8 mouse cellular contexts compared by ENCODE assay signal in genomic region chr7:29316137-29316734, GRCm38 (mm10). TPM values are rescaled to one million over a fixed set of nuclear protein-coding genes. Genes with fewer than 3 reads are reported as not detected.
DNase-seq lines count a peak whose midpoint lies in the region; ATAC-seq lines count a peak whose summit lies in the region.
"Had no signal": no experiment of that assay in that cellular context is flagged by ENCODE, and none has a peak within 500 bp of the region (broad histone marks: within the 10 kb centered on the region; RNA-seq: fewer than 3 reads in every experiment).

No protein-coding gene starts in this region.

- no peaks in the 10 kb centered on the region for H3K36me3 ChIP-seq in lung, embryonic 15.5 days
- peaks cover 43% of the 10 kb centered on the region for H3K36me3 ChIP-seq in forebrain, embryonic 12.5 days (replicated peaks)
- no peaks in the 10 kb centered on the region for H3K36me3 ChIP-seq in intestine, embryonic 16.5 days (ENCODE audit: control insufficient read depth, insufficient read depth, low read length)

- WGBS in lung, embryonic 15.5 days = 47% methylated on average over 17 of the region's 17 CpGs
- 56% methylated on average over 16 of the region's 17 CpGs for WGBS in forebrain, embryonic 12.5 days
- 69% methylated on average over 17 of the region's 17 CpGs for WGBS in intestine, embryonic 16.5 days

- peak overlapping the region; percentile 47 for H3K4me2 ChIP-seq in lung, embryonic 15.5 days
- H3K4me2 ChIP-seq in forebrain, embryonic 12.5 days = peak overlapping the region; percentile 21; the same call in 1 of the 2 replicates
- no peak overlapping the region for H3K4me2 ChIP-seq in intestine, embryonic 16.5 days (ENCODE audit: low read depth, low read length)

- H3K27ac ChIP-seq in lung, embryonic 15.5 days = peak overlapping the region; percentile 94
- H3K27ac ChIP-seq in forebrain, embryonic 12.5 days = peak overlapping the region; percentile 96
- peak overlapping the region; percentile 77 for H3K27ac ChIP-seq in intestine, embryonic 16.5 days (ENCODE audit: low read length)

- H3K4me1 ChIP-seq in lung, embryonic 15.5 days = peaks cover 60% of the 10 kb centered on the region
- H3K4me1 ChIP-seq in forebrain, embryonic 12.5 days = peaks cover 90% of the 10 kb centered on the region
- H3K4me1 ChIP-seq in intestine, embryonic 16.5 days (ENCODE audit: control insufficient read depth, insufficient read depth, low read length) = peaks cover 46% of the 10 kb centered on the region

- no peak overlapping the region for H3K9ac ChIP-seq in lung, embryonic 15.5 days
- peak overlapping the region; percentile 22; the same call in 1 of the 2 replicates for H3K9ac ChIP-seq in forebrain, embryonic 12.5 days
- H3K9ac ChIP-seq in intestine, embryonic 16.5 days (ENCODE audit: low read depth, low read length) = peak overlapping the region; percentile 3; the same call in 1 of the 2 replicates

- no peak for ATAC-seq in lung, embryonic 15.5 days (ENCODE audit: borderline replicate concordance, extremely low read depth, low FRiP score, low TSS enrichment)
- ATAC-seq in forebrain, embryonic 12.5 days (ENCODE audit: low FRiP score) = no peak
- ATAC-seq in intestine, embryonic 16.5 days = no peak
- no peak for ATAC-seq in megakaryocyte-erythroid progenitor cell, adult 5-6 weeks (replicated peaks; ENCODE audit: low FRiP score, low TSS enrichment, poor library complexity, severe bottlenecking)

- H3K27me3 ChIP-seq in lung, embryonic 15.5 days = no peaks in the 10 kb centered on the region
- H3K27me3 ChIP-seq in forebrain, embryonic 12.5 days = no peaks in the 10 kb centered on the region
- no peaks in the 10 kb centered on the region for H3K27me3 ChIP-seq in intestine, embryonic 16.5 days (replicated peaks; ENCODE audit: control insufficient read depth, insufficient read depth, low read length)
- H3K27me3 ChIP-seq: Patski had no signal

- no peaks in the 10 kb centered on the region for H3K9me3 ChIP-seq in lung, embryonic 15.5 days
- H3K9me3 ChIP-seq in forebrain, embryonic 12.5 days = no peaks in the 10 kb centered on the region
- H3K9me3 ChIP-seq in intestine, embryonic 16.5 days (ENCODE audit: control insufficient read depth, low read length) = no peaks in the 10 kb centered on the region

- no peak for DNase-seq in lung, adult 18-20 months
- peak; percentile 42 for DNase-seq in right cerebral cortex, postnatal 25 days
- no peak for DNase-seq in B cell, adult 2 months

- H3K4me3 ChIP-seq in lung, embryonic 15.5 days = no peak overlapping the region
- no peak overlapping the region for H3K4me3 ChIP-seq in forebrain, embryonic 12.5 days (replicated peaks)
- H3K4me3 ChIP-seq in intestine, embryonic 16.5 days (ENCODE audit: low read length) = no peak overlapping the region

RNA-seq across cellular contexts. Expression of gene Dpf1, which starts 12.5 kb away (rescaled TPM):
- polyA plus RNA-seq in lung, embryonic 15.5 days (2015; fragmentation: Nextera tagmentation; extraction: Ambion mirVana) = 12.8 and 13.7 TPM in 2 replicates
- polyA plus RNA-seq in forebrain, embryonic 12.5 days (2016; fragmentation: Nextera tagmentation; extraction: Ambion mirVana) = 118 and 147 TPM in 2 replicates
- polyA plus RNA-seq in intestine, embryonic 16.5 days (2015; fragmentation: Nextera tagmentation; extraction: Ambion mirVana) = 6.2 and 6.8 TPM in 2 replicates
- 2.5 and 2.9 TPM in 2 replicates for total RNA-seq in megakaryocyte-erythroid progenitor cell, adult 5-6 weeks (2014; fragmentation: Nextera tagmentation)
- 0.19 and 14.6 TPM in 2 replicates for total RNA-seq in megakaryocyte-erythroid progenitor cell, adult 5-6 weeks (2017)

RNA-seq across cellular contexts. Expression of gene Ppp1r14a, which starts 27.1 kb away (rescaled TPM):
- 148 and 159 TPM in 2 replicates for polyA plus RNA-seq in lung, embryonic 15.5 days (2015; fragmentation: Nextera tagmentation; extraction: Ambion mirVana)
- 14.8 and 16.5 TPM in 2 replicates for polyA plus RNA-seq in forebrain, embryonic 12.5 days (2016; fragmentation: Nextera tagmentation; extraction: Ambion mirVana)
- polyA plus RNA-seq in intestine, embryonic 16.5 days (2015; fragmentation: Nextera tagmentation; extraction: Ambion mirVana) = 40.8 and 45.2 TPM in 2 replicates
- total RNA-seq in megakaryocyte-erythroid progenitor cell, adult 5-6 weeks (2014; fragmentation: Nextera tagmentation) = not detected in 2 replicates
- total RNA-seq in megakaryocyte-erythroid progenitor cell, adult 5-6 weeks (2017) = not detected in 2 replicates

RNA-seq across cellular contexts. Expression of gene Spint2, which starts 34.5 kb away (rescaled TPM):
- 325 and 332 TPM in 2 replicates for polyA plus RNA-seq in lung, embryonic 15.5 days (2015; fragmentation: Nextera tagmentation; extraction: Ambion mirVana)
- 42.2 and 45.0 TPM in 2 replicates for polyA plus RNA-seq in forebrain, embryonic 12.5 days (2016; fragmentation: Nextera tagmentation; extraction: Ambion mirVana)
- polyA plus RNA-seq in intestine, embryonic 16.5 days (2015; fragmentation: Nextera tagmentation; extraction: Ambion mirVana) = 626 and 672 TPM in 2 replicates
- total RNA-seq in megakaryocyte-erythroid progenitor cell, adult 5-6 weeks (2014; fragmentation: Nextera tagmentation) = 34.9 and 39.2 TPM in 2 replicates
- total RNA-seq in megakaryocyte-erythroid progenitor cell, adult 5-6 weeks (2017) = 28.1 and 35.4 TPM in 2 replicates
